Mouse (Mus musculus): ENCODE measurements around the gene Prss12.

DNA sequence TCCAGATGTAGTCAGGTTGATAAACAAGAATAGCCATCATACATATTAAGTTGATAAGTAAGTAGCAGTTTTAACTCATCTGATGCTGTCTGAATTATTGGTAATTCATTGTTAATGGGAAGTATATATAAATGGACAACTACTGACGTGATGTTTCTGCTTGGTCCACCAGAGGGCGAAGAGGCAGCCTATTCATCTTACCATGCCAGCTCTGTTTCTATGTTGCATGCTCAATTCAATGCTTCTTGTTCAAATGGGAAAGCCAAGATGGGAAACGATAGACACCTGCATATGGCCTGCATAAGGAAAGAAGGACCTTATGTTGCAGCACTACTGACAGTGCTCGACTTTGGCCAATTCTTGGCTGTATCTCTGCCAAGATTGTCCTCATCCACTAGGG is 70.1 kb downstream of the Prss12 start:
- no peak for TF ChIP-seq CTCF (IDR thresholded peaks at IDR 0.05; ENCODE audit: low read depth, low read length)
- TF ChIP-seq POLR2A (IDR thresholded peaks at IDR 0.05; ENCODE audit: borderline replicate concordance, low read depth, low read length): no peak
